Mouse (Mus musculus) cerebellum, postnatal 10 days (tissue): Measurements from ENCODE around the gene Hook2.

Source experiments
- DNase-seq, 2 experiments: peaks; one replicate each; pipeline ENCODE4 v3.0.0; 2021; ENCODE audit warnings: mixed read lengths in 2 of 2

Hook2 gene

GRCm38 (mm10) chr8:85034764-85035163 lies 44.4 kb downstream of the Hook2 start:
- peak; percentile 83 for DNase-seq

- peak in 1 of 2 experiments; percentile 26 for DNase-seq
Observed at GRCm38 (mm10) chr8:85035165-85035727, 44.8 kb downstream of the Hook2 start.

GRCm38 (mm10) chr8:85035728-85036310 lies 45.4 kb downstream of the Hook2 start:
- DNase-seq = peak in 1 of 2 experiments; percentile 40

GRCm38 (mm10) chr8:85036381-85036717 lies 45.9 kb downstream of the Hook2 start:
- DNase-seq = no peak

- DNase-seq = peak; percentile 95 to 96
Observed at GRCm38 (mm10) chr8:85036718-85037365, 46.4 kb downstream of the Hook2 start, which contains the start of gene Tnpo2. TSS of gene Tnpo2 (plus strand) at chr8:85036915.

- no peak for DNase-seq
Observed at GRCm38 (mm10) chr8:85037366-85037680, 46.9 kb downstream of the Hook2 start.

- DNase-seq = peak; percentile 57 to 66
Observed at GRCm38 (mm10) chr8:85037681-85038531, 47.5 kb downstream of the Hook2 start.

- no peak for DNase-seq
Observed at GRCm38 (mm10) chr8:85043619-85044018, 53.2 kb downstream of the Hook2 start.
